Mouse (Mus musculus) gastrocnemius, postnatal 36 days (tissue): ENCODE measurements at regions not wholly inside any gene's neighbourhood (a gene's known extent, or its start where the extent isn't known, plus 50 kb on each side); places are given as distances from the start of the nearest gene placed in this dataset.

Source experiments
- DNase-seq, 2 experiments: peaks; one replicate each; pipeline ENCODE4 v3.0.0; 2022
- intact Hi-C: fragments of 180-260 bp; cut with DNase I; formaldehyde crosslinking; loops from one replicate; pipeline ENCODE4 v1.15.1; 2025

DNA sequence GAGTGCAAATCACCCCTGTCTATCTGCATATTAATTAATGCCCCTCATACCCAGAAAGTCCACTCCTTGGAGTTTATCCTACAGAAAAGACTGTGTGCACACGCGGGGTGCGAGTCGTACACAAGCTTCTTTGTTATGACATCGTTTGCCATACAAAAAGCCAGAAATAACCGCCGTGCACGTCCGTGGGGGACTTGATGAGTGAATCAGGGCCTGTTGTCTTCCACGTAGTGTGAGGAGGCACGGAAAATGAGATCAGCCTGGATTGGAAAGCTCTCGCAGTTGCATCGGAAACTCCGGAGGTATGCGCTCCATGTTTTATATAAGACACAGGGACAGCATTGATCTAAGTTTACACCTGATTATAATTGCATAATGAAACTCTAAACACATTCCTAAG lies 120.3 kb downstream of the Etnk1 start:
- no peak for DNase-seq
- intact Hi-C loops, result no loop called here

DNA sequence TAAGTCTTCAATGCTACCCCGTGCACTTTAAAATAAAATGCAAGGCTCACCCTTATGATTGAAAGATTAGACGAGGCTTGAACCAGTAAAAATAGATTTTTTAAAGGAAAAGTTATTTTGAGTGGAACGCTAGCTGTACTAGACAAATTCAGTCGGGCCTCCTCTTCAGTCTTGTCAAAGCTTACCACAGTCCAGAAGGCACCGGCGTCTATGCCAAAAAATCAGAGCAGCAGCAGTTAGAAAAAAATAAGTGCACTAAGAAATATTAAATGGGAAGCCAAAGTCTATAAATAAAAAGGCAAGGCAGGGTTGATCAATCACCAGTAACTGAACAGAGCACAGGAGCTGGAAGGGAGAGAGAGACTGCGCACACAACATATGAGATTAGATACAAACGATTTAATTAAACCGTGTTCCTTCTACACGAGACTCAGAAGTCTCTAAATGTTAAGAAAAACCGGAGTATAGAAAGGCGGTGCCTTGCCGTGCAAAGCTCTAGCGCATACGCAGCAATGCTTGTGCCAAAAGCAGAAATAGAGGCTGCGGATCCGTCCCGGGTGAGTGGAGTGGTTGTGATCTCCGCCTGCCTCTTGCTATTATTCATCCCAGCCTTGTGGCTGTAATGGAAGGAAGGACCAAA lies 121.6 kb downstream of the Etnk1 start:
- DNase-seq, result no peak
- intact Hi-C loops, result no loop called here

DNA sequence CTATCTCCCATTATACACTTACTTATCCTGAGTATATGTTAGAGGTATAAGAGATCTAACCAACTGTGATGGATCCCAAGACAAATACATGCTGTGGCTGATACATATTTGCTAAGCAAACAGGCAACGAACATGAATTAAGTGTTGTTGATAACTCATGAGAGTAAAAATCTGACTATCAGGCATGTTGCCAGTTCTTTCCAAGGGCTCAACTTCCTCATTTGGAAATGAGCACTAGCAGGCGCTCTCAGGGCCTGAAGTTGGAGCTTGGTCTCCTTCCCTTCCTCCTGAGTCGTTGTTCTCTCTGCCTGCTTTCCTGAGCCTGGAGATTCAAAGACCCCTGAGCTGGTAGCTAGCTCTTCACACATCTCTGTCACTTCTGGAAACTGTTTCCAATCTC lies 126.6 kb downstream of the Etnk1 start:
- DNase-seq, result no peak
- intact Hi-C loops, result no loop called here

DNA sequence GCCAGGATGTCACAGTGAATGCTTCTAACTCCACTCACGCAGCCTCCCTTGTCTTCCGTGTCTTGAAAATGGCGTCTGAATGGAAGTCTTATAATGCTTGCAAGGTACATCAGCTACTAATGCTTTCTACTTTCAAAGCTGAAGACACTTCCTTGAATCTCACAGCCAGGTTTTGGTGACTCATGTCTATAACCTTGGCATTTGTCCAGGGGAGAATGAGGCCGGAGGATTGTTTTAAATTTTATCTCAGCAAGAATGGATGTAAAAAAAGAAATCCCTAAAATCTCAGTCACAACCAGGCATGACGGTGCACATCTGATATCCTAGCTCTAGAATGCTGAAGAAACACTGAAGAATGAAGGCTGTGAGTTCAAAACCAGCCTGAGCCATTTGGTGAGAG lies 131.4 kb downstream of the Etnk1 start:
- no peak for DNase-seq
- intact Hi-C loops, result no loop called here

DNA sequence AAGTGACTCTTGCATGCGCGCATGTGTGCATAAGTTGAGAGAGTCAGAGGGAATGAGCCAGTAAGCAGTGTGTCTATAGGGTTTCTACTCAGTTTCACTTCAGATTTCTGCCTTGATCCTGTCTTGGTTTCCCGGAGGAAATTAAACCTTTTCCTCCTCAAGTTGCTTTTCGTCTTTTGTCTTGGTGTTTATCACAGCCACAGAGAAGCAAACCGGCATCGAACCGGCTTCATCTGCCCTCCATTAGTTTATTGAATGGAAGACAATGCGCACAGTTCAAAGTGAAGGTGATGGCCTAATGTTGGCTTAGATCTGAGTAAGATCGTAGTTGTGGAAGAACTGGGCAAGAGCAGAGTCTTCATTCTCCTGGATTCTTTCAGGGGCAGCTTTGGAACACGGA lies 134.4 kb downstream of the Etnk1 start:
- intact Hi-C loops, result no loop called here
- DNase-seq, result no peak

GRCm38 (mm10) chr6:143307327-143307726 lies 140.3 kb downstream of the Etnk1 start:
- DNase-seq, result no peak
- intact Hi-C loops, result no loop called here

DNA sequence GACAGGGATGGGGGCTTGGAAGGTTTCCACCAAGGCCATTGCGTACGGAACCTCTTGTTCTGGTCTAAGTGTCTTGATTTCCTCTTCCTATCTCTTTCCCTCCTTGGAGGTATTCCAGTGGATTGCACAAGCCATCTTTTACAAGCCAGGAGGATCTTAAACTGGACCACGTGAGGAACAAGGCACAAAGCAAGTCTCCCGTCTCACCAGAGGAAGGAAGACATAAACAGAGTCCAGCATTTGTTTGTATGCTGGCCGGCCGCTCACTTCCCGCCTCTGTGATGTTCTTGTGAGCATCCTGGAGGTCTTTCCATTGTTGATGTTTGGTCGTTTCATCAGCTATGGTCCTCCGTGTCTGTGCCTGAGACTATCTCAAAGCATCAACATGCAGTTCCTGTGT lies 148.8 kb downstream of the Etnk1 start:
- DNase-seq, result no peak
- intact Hi-C loops, result no loop called here

GRCm38 (mm10) chr6:143320426-143320825 lies 153.4 kb downstream of the Etnk1 start:
- intact Hi-C loops, result no loop called here
- no peak for DNase-seq

DNA sequence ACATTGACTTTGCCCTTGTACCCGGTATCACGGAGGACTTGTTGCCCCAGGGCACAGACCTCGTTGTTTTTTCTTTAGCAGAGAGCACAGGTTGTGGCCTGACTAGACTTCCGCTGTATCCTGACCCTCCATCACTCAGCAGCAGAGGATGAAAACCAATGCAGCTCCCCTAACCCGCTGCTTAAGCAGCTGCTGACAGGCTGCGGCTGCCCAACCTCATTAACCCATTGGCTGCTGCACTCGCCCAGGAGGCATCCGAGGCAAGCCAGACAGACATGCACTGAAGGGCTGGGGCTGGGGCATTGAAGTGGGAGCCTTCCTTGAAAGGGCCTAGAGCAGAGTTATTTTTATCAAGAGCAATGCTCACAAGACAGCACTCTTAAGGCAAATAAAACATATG lies 157.6 kb downstream of the Etnk1 start:
- no peak for DNase-seq
- intact Hi-C loops, result no loop called here

GRCm38 (mm10) chr6:143326956-143327722 lies 160.1 kb downstream of the Etnk1 start:
- no peak for DNase-seq
- intact Hi-C loops, result no loop called here

DNA sequence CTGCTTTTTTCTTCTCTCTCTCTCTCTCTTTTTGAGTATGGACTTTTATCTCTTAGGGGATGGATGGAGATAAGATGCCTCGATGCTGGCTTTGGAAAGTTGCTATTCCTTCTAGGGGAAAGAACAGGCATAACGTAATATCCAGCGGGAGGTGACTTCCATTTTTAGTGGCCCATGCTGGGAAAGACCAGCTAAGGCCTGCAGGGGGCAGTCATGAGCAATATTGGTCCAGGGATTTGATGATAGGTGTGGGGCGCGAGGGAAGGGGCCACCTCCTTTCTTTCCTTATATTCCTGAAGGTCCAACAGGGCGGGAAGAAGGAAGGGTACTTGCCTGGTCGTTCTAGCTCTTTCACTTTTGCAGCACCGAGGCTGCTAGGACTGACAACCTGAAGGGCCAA lies 160.8 kb downstream of the Etnk1 start:
- intact Hi-C loops, result no loop called here
- DNase-seq, result no peak

GRCm38 (mm10) chr6:143328202-143328601 lies 161.2 kb downstream of the Etnk1 start:
- intact Hi-C loops, result no loop called here
- DNase-seq, result no peak

GRCm38 (mm10) chr6:143329096-143329495 lies 162.1 kb downstream of the Etnk1 start:
- intact Hi-C loops, result no loop called here
- no peak for DNase-seq

- no peak for DNase-seq
- intact Hi-C loops, result no loop called here
These were observed 166.5 kb downstream of the Etnk1 start for GRCm38 (mm10) chr6:143333493-143333892.

GRCm38 (mm10) chr6:143336574-143336973 lies 169.6 kb downstream of the Etnk1 start:
- DNase-seq, result no peak

DNA sequence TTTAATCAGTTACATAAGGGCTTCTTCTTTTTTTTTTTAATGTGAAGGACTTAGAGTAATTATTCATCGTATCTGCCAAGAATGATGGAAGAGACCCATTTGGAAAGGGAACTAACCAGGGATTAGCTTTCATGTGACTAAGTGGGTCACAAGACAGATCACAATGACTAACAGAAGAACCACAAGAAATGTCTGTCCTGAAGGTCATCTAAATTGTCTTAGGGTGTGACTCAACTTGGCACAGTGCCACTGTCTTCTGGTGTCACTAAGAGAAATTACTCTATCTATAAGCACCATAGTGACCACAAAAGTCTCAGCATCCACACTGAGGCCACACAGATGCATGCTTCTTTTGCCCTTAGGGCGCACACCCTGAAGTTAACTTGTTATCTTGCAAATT lies 182.0 kb downstream of the Etnk1 start:
- no peak for DNase-seq
- intact Hi-C loops, result no loop called here

More at GRCm38 (mm10) chr6:143336574-143336973, 169.6 kb downstream of the Etnk1 start:
- intact Hi-C loops, result no loop called here

GRCm38 (mm10) chr6:143359320-143360032 lies 192.5 kb downstream of the Etnk1 start:
- no peak for DNase-seq
- intact Hi-C loops, result no loop called here

DNA sequence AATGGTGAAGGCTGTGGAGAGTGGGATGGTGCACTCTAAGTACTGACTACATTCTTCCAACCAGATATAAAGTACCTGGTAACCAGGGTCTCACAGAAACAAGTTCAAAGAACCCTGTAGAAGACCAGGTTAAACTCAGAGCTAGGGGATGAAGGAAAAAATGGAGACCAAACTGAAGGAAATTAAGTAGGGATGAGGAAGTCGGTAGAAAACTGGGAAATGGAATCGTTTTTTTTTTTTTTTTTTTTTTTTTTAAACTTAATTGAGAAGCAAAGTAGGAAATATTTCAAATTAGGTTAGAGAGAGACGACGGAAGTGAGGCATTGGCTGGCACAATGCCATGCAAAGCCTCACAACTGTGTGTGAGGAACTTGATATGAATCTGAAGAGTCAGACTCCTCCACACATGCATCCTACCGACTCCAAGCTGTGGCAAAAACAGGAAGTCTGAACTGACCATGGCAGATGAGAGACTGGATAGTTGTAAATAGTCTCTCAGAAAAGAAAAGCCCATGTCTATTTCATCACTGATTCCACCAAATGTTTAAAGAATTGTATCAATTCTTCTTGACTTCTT lies 194.2 kb downstream of the Etnk1 start:
- no peak for DNase-seq
- intact Hi-C loops, result no loop called here

- intact Hi-C loops, result no loop called here
- DNase-seq, result no peak
These were observed 194.9 kb downstream of the Etnk1 start for GRCm38 (mm10) chr6:143361963-143362362.

GRCm38 (mm10) chr6:143365840-143366239 lies 198.8 kb downstream of the Etnk1 start:
- intact Hi-C loops, result no loop called here
- DNase-seq, result no peak

DNA sequence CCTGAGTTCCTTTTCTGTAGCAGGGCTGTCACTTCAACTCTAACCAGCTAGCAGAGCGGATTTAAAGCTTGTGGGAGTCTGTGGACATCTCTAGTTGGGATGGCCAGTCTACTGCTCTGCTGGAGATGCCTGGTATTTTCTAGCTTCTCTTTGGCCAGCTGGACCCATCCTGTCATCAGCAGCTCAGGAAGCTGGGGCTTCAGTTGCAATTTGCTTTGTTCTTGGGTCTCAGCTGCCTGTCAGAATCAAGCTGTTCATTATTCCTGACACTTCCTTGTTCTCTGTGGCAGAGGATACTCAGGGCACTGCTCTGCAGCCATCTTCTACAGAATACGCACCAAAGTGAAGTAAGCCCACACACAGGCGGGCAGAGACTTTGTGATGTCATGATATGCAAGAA lies 200.8 kb downstream of the Etnk1 start:
- no peak for DNase-seq
- intact Hi-C loops, result no loop called here
